Mouse (Mus musculus): Measurements from ENCODE around the gene Ano10.

- TF ChIP-seq POLR2A (IDR thresholded peaks at IDR 0.05; ENCODE audit: low read depth, low read length) (no peak), CTCF (conservative IDR thresholded peaks at IDR 0.05; ENCODE audit: insufficient read depth, insufficient read length, low read depth, low read length) (no peak)
Measured at GRCm38 (mm10) chr9:122152063-122152462, 142.2 kb downstream of the Ano10 start.

Measured in kidney, adult 2 months (tissue).